Mouse (Mus musculus) hindbrain, postnatal 0 days (tissue): ENCODE measurements at regions not wholly inside any gene's neighbourhood (a gene's known extent, or its start where the extent isn't known, plus 50 kb on each side); places are given as distances from the start of the nearest gene placed in this dataset.
A peak's percentile ranks its signal among the peaks of the same experiment; 100 is the strongest.

Source experiments
- ATAC-seq: fragments of 200-750 bp; cut with Nextera tagmentation; 2 replicates; pipeline ENCODE4 v1.8.0; 2017; ENCODE audit warnings: mild to moderate bottlenecking, moderate TSS enrichment, moderate library complexity
- DNase-seq: peaks from one replicate; pipeline ENCODE4 v3.0.0-alpha.2; 2015; ENCODE audit warnings: low spot score
- H3K27ac ChIP-seq: fragments of 300-500 bp; sonication (generic); 2 replicates; pipeline ENCODE4 v1.5.1; 2014; ENCODE audit warnings: mild to moderate bottlenecking
- H3K27me3 ChIP-seq: fragments of 300-500 bp; sonication (generic); 2 replicates; pipeline ENCODE4 v1.6.1; 2014; ENCODE audit warnings: low read length, mixed read lengths; ENCODE audit not compliant: insufficient read depth
- H3K36me3 ChIP-seq: fragments of 300-500 bp; sonication (generic); 2 replicates; pipeline ENCODE4 v1.6.1; 2014; ENCODE audit warnings: low read length, mixed read lengths; ENCODE audit not compliant: insufficient read depth
- H3K4me1 ChIP-seq: fragments of 300-500 bp; sonication (generic); 2 replicates; pipeline ENCODE4 v1.6.1; 2014; ENCODE audit warnings: antibody characterized with exemption, low read length, mixed read lengths; ENCODE audit not compliant: insufficient read depth
- H3K4me2 ChIP-seq: fragments of 300-500 bp; sonication (generic); 2 replicates; pipeline ENCODE4 v1.6.1; 2014; ENCODE audit warnings: low read depth, mild to moderate bottlenecking, low read length, moderate library complexity, mixed read lengths
- H3K4me3 ChIP-seq: fragments of 300-500 bp; sonication (generic); 2 replicates; pipeline ENCODE4 v1.5.1; 2014; ENCODE audit warnings: low read length
- H3K9ac ChIP-seq: fragments of 300-500 bp; sonication (generic); replicated peaks from 2 replicates; pipeline ENCODE4 v1.6.1; 2014; ENCODE audit warnings: mild to moderate bottlenecking, low read length, moderate library complexity, mixed read lengths
- H3K9me3 ChIP-seq: fragments of 300-500 bp; sonication (generic); 2 replicates; pipeline ENCODE4 v1.6.1; 2016; ENCODE audit warnings: low read length, mixed read lengths
- CTCF ChIP-seq: IDR thresholded peaks from 2 replicates; pipeline ENCODE4 v1.5.1; 2016; ENCODE audit warnings: antibody characterized with exemption, control low read depth, low read depth
- WGBS: fragments of 180-500 bp; shearing (Covaris S2); extraction: QIAGEN DNeasy Blood & Tissue Kit; methylation state at CpG from one replicate; pipeline ENCODE4 v1.1.7; 2014; 5-methylcytosine and 5-hydroxymethylcytosine counted together

GRCm38 (mm10) chrX:58445624-58446323 lies 423.3 kb downstream of the Zic3 start:
- Histone ChIP-seq H3K27ac (no peak overlapping the region), H3K9me3 (no peaks in the 10 kb centered on the region), H3K9ac (no peak overlapping the region), H3K4me3 (no peak overlapping the region), H3K27me3 (no peaks in the 10 kb centered on the region), H3K4me1 (no peaks in the 10 kb centered on the region), H3K4me2 (no peak overlapping the region), H3K36me3 (no peaks in the 10 kb centered on the region)
- WGBS = 44% methylated on average over 4 of the region's 4 CpGs
- DNase-seq (peak; percentile 1), ATAC-seq (no peak)
- TF ChIP-seq CTCF = no peak

DNA sequence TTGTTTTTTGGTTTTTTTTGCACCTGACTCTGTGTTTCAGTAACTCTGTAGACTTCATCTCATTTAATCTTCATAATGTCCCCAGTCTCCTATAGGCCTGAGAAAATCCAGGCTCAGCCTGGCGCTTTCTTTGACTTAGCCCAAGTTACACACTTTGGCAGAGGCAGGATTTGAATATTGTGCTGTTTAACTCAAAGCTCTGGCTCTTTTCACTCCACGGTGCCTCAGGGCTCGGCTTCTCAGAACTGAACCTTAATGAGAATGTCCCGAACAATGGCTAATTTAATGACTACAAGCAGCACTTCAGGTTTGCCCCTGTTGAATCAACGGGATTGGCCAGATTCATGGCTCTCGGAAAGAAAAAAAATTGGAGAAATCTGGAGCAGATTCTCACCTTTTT lies 425.1 kb downstream of the Zic3 start:
- 71% methylated on average over 6 of the region's 6 CpGs for WGBS
- TF ChIP-seq CTCF = no peak
- Histone ChIP-seq H3K36me3 (no peaks in the 10 kb centered on the region), H3K4me3 (no peak overlapping the region), H3K4me2 (no peak overlapping the region), H3K27ac (no peak overlapping the region), H3K4me1 (no peaks in the 10 kb centered on the region), H3K27me3 (no peaks in the 10 kb centered on the region), H3K9me3 (no peaks in the 10 kb centered on the region), H3K9ac (no peak overlapping the region)
- DNase-seq = no peak
- ATAC-seq = no peak

GRCm38 (mm10) chrX:58469683-58470082 lies 439.5 kb upstream of the 4930550L24Rik start:
- DNase-seq (peak; percentile 18), ATAC-seq (peak; percentile 66)
- WGBS = 60% methylated on average over 6 of the region's 6 CpGs
- TF ChIP-seq CTCF = no peak
- Histone ChIP-seq H3K27me3 (no peaks in the 10 kb centered on the region), H3K4me1 (no peaks in the 10 kb centered on the region), H3K4me2 (no peak overlapping the region), H3K9ac (no peak overlapping the region), H3K9me3 (no peaks in the 10 kb centered on the region), H3K27ac (no peak overlapping the region), H3K36me3 (no peaks in the 10 kb centered on the region), H3K4me3 (no peak overlapping the region)

- no peak overlapping the region for H3K4me2 ChIP-seq
- 70% methylated on average over 1 of the region's 1 CpGs for WGBS
- no peak for TF ChIP-seq CTCF
- H3K27me3 ChIP-seq = no peaks in the 10 kb centered on the region
- H3K27ac ChIP-seq = no peak overlapping the region
- no peaks in the 10 kb centered on the region for H3K36me3 ChIP-seq
- no peak overlapping the region for H3K9ac ChIP-seq
- H3K4me3 ChIP-seq = no peak overlapping the region
- DNase-seq = no peak
- no peaks in the 10 kb centered on the region for H3K4me1 ChIP-seq
- ATAC-seq = no peak
- no peaks in the 10 kb centered on the region for H3K9me3 ChIP-seq
Observed at GRCm38 (mm10) chrX:58470986-58471385, 438.2 kb upstream of the 4930550L24Rik start.

GRCm38 (mm10) chrX:58490861-58491260 lies 418.3 kb upstream of the 4930550L24Rik start:
- Histone ChIP-seq H3K36me3 (no peaks in the 10 kb centered on the region), H3K27me3 (no peaks in the 10 kb centered on the region), H3K4me2 (no peak overlapping the region), H3K4me1 (no peaks in the 10 kb centered on the region), H3K9me3 (no peaks in the 10 kb centered on the region), H3K27ac (no peak overlapping the region), H3K9ac (no peak overlapping the region), H3K4me3 (no peak overlapping the region)
- WGBS = 14% methylated on average over 2 of the region's 2 CpGs
- peak; percentile 74 for TF ChIP-seq CTCF
- no peak for ATAC-seq
- peak; percentile 61 for DNase-seq

DNA sequence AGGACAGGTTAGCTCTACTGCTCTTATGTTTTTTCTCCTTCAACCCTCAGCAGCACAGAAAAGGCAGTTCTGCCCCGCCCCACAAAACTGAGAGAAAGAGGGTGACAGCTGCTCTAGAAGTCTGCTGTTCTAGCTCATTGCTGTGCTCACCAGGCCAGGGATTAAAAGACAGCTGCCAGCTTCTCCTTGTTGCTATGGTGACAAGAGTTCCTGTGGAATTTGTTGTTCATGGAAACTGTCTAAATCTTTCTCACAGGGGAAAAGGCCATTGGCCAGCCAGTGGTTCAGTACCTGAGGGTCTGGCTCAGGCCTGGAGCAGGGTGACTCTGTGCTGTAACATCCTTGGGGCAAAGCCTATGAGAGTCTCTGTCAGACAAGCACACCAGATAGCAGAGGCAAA lies 405.6 kb upstream of the 4930550L24Rik start:
- Histone ChIP-seq H3K27me3 (no peaks in the 10 kb centered on the region), H3K4me1 (no peaks in the 10 kb centered on the region), H3K4me2 (no peak overlapping the region), H3K4me3 (no peak overlapping the region), H3K9me3 (no peaks in the 10 kb centered on the region), H3K27ac (no peak overlapping the region), H3K9ac (no peak overlapping the region), H3K36me3 (no peaks in the 10 kb centered on the region)
- TF ChIP-seq CTCF = no peak
- DNase-seq (peak; percentile 67), ATAC-seq (peak; percentile 88)
- WGBS = 64% methylated on average over 1 of the region's 1 CpGs

GRCm38 (mm10) chrX:58514925-58515324 lies 394.2 kb upstream of the 4930550L24Rik start:
- H3K4me3 ChIP-seq = no peak overlapping the region
- DNase-seq = peak; percentile 69

More at GRCm38 (mm10) chrX:58514925-58515324, 394.2 kb upstream of the 4930550L24Rik start:
- no peaks in the 10 kb centered on the region for H3K4me1 ChIP-seq
- H3K4me2 ChIP-seq = no peak overlapping the region
- no peaks in the 10 kb centered on the region for H3K9me3 ChIP-seq
- 65% methylated on average over 5 of the region's 5 CpGs for WGBS
- no peak overlapping the region for H3K9ac ChIP-seq
- no peaks in the 10 kb centered on the region for H3K36me3 ChIP-seq
- TF ChIP-seq CTCF = peak; percentile 58
- no peak for ATAC-seq
- H3K27ac ChIP-seq = no peak overlapping the region
- H3K27me3 ChIP-seq = no peaks in the 10 kb centered on the region
